Mouse (Mus musculus) embryonic stem cell, embryonic (primary cell): ENCODE results near the gene Sytl1.

Experiments used
- CTCF ChIA-PET, 4 experiments: fragments of 300-600 bp in 2 of 4; fragments of 350-600 bp in 2 of 4; sonication (Branson Sonifier 250); formaldehyde crosslinking; loops; one replicate each; lab custom pipeline; 2022; ENCODE audit warnings: inconsistent platforms in 2 of 4; lab: Charles Lee
- POLR2A ChIA-PET, 4 experiments: fragments of 300-600 bp in 2 of 4; fragments of 350-600 bp in 2 of 4; sonication (Branson Sonifier 250); formaldehyde crosslinking; loops; one replicate each; lab custom pipeline; 2022; ENCODE audit warnings: antibody characterized with exemption in 4 of 4, inconsistent platforms in 1 of 4; lab: Charles Lee

Sytl1 gene

DNA sequence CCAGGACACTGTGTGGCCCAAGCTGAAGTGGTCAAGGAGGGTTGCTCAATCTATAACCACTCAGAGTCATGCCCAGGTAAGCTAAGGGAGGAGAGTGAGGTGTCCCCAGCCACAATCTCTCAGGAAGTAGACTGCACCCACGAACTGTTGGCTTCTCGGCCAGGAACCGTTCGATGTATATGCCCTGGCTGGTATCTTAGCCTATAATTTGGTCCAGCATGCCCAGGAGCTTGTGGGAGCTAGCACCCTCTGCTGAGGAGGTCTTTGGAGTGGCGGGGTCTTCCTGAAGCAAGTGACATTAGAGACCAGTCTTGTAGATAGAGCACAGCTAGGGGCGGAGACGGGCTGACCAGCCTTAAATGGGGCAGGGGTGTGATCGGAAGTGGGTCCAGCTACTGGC, 41.2 kb downstream of the Sytl1 start:
- ChIA-PET POLR2A (interaction anchor here in 3 of 4 experiments (0.5 to 2.1 kb wide), 32 partner anchors 8 to 1013 kb away, joined by 3 to 7 read pairs (median 3); partner anchors contain the start of genes Cd164l2 (in 1 of the 3), Gpr3 (in 1 of the 3), Ppp1r8 (in 1 of the 3) and Slc9a1 (in 1 of the 3)), CTCF (interaction anchor here (0.9 to 4.3 kb wide), 20 partner anchors 9 to 165 kb away, joined by 3 to 21 read pairs (median 4); partner anchors contain the start of gene Cd164l2 (in 1 of the 4))

DNA sequence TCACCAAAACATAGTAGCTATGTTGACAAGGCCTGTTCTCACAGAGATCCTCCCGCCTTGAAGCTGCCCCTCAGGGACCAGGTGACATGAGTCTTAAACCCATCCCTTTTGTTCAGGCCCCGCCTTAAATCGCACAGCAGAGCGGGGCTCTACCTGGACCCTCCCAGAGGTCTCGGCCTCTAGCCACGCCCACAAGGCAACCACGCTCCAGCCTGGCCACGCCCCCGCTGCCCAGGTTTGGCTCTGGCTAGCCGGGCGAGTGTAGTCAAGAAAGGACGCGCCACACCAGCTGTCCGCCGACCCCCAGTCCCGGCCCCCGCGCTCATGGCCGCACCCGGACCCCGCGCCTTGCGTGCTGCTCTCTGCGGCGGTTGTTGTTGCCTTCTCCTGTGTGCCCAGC, 42.3 kb downstream of the Sytl1 start:
- POLR2A ChIA-PET = interaction anchor here (0.5 to 2.1 kb wide), 38 partner anchors 8 to 687 kb away, joined by 3 to 7 read pairs (median 4); partner anchors contain the start of genes Wdtc1 (in 2 of the 4), Atpif1 (in 1 of the 4), Cd164l2 (in 1 of the 4) and Gpr3 (in 1 of the 4)

DNA sequence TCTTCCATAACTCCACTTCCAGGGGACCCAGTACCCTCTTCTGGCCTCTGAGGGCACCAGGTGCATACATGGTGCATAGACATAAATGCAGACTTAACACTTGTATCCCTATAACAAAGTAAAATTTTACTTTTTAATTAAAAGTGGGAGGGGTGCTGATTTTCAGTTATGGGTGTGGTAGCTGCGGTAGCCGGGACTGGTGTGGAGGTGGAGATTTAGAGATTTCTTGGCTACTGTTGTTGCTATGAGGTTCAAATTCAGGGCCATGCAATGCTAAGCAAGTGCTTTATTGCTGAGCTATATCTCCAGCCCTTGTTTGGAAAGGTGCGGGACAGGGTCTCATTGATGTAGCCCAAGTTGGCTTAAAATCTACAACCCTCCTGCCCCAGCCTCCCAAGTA, 44.2 kb downstream of the Sytl1 start:
- POLR2A ChIA-PET = interaction anchor here in 2 of 4 experiments (0.6 to 1.2 kb wide), 4 partner anchors 17 to 684 kb away, joined by 3 to 4 read pairs (median 3); no protein-coding TSS in a partner anchor
- CTCF ChIA-PET = interaction anchor here (0.6 to 1.5 kb wide), 12 partner anchors 10 to 655 kb away, joined by 3 to 5 read pairs (median 4); partner anchors contain the start of gene Fgr (in 1 of the 4)

More for the DNA sequence above, 42.3 kb downstream of the Sytl1 start:
- CTCF ChIA-PET = interaction anchor here (0.5 to 4.3 kb wide), 32 partner anchors 8 to 274 kb away, joined by 3 to 21 read pairs (median 4); partner anchors contain the start of genes Cd164l2 (in 1 of the 4) and Map3k6 (in 1 of the 4)

DNA sequence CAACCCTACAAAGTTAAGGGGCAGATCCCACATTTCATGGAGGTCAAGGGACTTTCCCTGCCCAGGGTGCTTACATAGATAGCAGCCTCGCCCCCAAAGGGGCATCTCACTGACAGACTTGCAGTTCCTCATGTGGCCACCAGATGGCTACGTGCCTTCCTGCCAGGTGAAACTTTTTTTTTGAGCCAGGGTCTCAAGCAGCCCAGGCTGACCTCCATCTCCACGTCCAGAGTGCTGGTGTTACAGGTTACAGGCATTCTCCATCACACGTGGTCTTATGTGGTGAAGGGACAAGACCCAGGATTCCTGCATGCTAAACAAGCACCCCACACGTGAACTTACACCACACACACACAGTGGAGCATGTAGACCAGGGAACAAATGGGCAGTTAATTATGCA, 45.3 kb downstream of the Sytl1 start:
- CTCF ChIA-PET = interaction anchor here in 3 of 4 experiments (0.8 to 1.5 kb wide), 10 partner anchors 9 to 209 kb away, joined by 3 to 5 read pairs (median 4); no protein-coding TSS in a partner anchor
- POLR2A ChIA-PET = no interaction called here

DNA sequence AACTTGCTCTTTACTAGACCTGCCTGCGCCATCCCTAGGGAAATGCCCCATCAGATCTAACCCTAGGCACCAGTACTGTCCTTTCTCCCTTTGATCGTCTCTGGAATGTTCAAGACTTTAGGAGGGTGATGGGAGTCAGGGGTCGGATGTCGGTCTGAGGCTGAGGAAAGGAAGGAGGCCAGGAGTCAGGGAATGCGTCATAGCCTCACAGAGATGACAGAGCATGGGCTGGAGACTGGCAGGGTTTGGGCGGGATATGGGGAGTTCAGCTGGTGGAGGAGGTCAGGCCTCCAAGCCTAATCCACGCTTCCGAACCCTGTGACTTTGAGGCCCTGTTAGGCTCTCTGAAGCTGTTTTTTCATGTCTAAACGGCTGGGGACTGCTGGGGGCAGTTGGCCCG, 49.3 kb downstream of the Sytl1 start:
- CTCF ChIA-PET = interaction anchor here (0.5 to 1.5 kb wide), 25 partner anchors 7 to 803 kb away, joined by 3 to 9 read pairs (median 4); partner anchors contain the start of genes Ahdc1 (in 1 of the 4) and Map3k6 (in 1 of the 4)
- POLR2A ChIA-PET = interaction anchor here in 3 of 4 experiments (0.5 to 3.5 kb wide), 22 partner anchors 8 to 279 kb away, joined by 3 to 20 read pairs (median 3); partner anchors contain the start of genes Slc9a1 (in 2 of the 3), Map3k6 (in 1 of the 3) and Wdtc1 (in 1 of the 3)

DNA sequence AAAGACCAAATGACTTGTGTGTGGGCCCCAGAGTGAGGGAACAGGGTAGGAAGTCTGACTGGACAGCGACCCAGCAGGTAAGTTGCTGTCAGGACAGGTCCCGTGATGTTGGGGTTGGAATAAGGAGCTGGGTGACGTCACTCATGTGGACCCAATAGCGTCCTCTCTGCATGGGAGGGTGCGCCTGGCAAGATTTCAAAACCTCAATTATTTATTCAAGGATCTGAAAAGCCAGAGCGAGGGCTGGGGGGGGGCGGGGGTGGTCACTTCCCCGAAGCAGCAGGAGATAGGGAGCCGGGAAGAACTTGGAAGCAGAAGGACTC, 49.7 kb downstream of the Sytl1 start:
- CTCF ChIA-PET = interaction anchor here (0.5 to 1.5 kb wide), 27 partner anchors 8 to 803 kb away, joined by 3 to 9 read pairs (median 4); partner anchors contain the start of genes Ahdc1 (in 1 of the 4) and Map3k6 (in 1 of the 4)
- POLR2A ChIA-PET = interaction anchor here in 3 of 4 experiments (0.5 to 3.5 kb wide), 28 partner anchors 8 to 279 kb away, joined by 3 to 20 read pairs (median 3); partner anchors contain the start of genes Slc9a1 (in 2 of the 3), Map3k6 (in 1 of the 3), Tent5b (in 1 of the 3) and Tmem222 (in 1 of the 3)

DNA sequence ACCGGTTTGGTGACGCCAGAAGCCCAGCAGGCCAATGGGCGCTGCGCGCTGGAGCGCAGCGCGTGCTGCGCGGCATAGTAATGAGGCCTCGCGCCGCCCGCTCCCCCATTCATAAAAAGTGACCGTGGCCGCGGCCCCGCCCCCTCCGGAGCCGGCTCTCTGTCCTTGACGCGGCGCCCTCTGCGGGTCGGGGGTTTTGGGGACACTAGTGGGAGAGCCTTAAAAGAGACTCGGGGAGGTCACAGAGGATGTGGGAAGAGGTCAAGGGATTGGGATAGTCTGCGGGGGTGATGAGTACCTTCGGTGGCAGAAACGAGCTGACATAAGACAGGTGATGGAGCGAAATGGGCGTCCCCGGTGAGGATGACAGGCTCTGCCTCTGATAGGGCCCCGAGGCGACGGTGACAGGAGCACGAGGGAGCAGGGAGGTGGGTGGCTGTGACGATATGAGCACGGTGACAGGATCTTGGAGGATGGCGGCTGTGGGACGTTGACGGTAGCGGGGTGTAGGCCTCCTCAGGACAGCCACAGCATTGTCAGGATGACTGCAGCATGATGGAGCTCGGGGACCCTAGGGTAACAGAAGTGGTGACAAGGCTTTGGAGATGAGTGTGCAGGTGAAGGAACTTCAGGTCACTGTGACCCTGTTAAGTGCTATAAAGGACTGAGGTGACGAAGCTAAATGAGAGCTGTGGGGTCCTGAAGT, 50.2 kb downstream of the Sytl1 start:
- ChIA-PET POLR2A (interaction anchor here in 3 of 4 experiments (0.6 to 3.5 kb wide), 24 partner anchors 8 to 278 kb away, joined by 3 to 20 read pairs (median 3); partner anchors contain the start of genes Map3k6 (in 1 of the 3), Slc9a1 (in 1 of the 3), Tent5b (in 1 of the 3) and Tmem222 (in 1 of the 3)), CTCF (interaction anchor here in 3 of 4 experiments (0.5 to 1.5 kb wide), 25 partner anchors 8 to 271 kb away, joined by 3 to 9 read pairs (median 4); partner anchors contain the start of genes Ahdc1 (in 1 of the 3) and Map3k6 (in 1 of the 3))

DNA sequence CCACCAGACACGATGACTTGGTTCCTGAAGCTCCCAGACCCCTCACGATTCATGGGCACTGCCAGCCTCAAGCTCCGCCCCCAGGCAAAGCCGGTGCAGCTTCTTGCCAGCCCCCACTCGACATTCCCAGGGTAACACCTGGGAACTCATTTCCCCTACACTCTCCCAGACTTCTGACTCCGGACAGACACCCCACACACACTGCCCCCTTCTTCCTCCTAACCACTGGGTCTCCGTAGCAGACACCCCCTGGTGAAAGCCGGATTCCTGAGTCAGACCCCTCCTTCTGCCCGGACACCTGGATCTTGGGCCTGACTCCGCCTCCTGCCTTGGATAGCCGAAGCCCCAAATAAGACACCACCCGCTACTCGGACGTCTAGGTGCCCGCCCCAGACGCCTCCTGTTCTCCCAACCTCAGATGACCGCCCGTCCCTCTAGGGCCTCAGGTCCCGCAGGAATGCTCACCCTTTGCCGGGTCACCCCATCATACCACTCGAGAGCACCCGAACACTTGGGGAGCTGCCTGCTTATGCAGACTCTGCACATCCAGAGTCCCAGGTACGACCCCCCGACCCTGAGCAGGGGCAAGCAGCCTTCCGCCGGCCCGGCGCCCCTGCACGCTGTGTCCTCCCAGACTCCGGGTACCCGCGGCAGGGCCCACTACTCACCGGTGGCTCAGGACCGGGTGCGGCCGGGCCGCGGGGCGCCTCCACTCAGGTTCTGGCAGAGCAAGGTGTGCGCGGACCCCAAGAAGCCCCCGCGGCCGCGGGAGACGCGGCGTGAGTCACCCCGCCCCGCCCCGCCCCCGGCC, 51.0 kb downstream of the Sytl1 start, which contains the start of the genes Cd164l2 and Gpr3:
Gene Cd164l2 (plus strand): TSS at position 381 of the 811 bp plus-strand sequence.
Gene Gpr3 (minus strand): TSS at position 786 of the 811 bp plus-strand sequence.
- ChIA-PET POLR2A (interaction anchor here in 3 of 4 experiments (0.9 to 3.5 kb wide), 15 partner anchors 9 to 268 kb away, joined by 3 to 20 read pairs (median 3); partner anchors contain the start of genes Tent5b (in 1 of the 3) and Wdtc1 (in 1 of the 3)), CTCF (interaction anchor here in 3 of 4 experiments (0.7 to 2.8 kb wide), 15 partner anchors 9 to 90 kb away, joined by 3 to 14 read pairs (median 4); no protein-coding TSS in a partner anchor)

DNA sequence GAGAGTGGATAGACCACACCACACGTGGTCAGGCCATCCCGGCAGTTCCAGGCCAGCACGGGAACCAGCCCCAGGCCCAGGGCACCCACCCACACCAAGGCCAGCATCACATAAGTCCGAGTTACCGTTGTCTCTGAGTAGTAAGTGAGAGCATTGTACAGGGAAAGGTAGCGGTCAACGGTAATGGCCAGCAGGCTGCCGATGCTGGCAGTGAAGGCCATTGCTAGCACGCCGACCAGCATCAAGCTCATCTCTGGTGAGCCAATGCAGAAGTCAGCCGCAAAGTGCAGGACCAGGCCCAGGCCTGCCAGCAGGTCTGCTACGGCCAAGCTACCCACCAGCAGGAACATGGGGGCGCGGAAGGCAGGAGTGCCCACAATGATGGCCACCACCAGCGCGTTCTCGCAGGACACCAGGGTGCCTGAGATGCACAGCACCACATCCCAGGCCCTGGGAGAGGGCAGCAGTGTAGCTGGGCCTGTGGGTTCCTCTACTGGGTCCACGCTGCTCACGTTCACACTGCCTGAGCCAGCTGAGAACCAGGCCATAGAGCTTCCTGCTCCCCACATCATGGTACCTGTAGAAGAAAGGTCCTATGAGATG, 52.0 kb downstream of the Sytl1 start:
- CTCF ChIA-PET = interaction anchor here (0.6 to 2.8 kb wide), 13 partner anchors 9 to 91 kb away, joined by 3 to 14 read pairs (median 4); no protein-coding TSS in a partner anchor
- POLR2A ChIA-PET = interaction anchor here (0.6 to 3.5 kb wide), 13 partner anchors 10 to 348 kb away, joined by 3 to 20 read pairs (median 3); no protein-coding TSS in a partner anchor

DNA sequence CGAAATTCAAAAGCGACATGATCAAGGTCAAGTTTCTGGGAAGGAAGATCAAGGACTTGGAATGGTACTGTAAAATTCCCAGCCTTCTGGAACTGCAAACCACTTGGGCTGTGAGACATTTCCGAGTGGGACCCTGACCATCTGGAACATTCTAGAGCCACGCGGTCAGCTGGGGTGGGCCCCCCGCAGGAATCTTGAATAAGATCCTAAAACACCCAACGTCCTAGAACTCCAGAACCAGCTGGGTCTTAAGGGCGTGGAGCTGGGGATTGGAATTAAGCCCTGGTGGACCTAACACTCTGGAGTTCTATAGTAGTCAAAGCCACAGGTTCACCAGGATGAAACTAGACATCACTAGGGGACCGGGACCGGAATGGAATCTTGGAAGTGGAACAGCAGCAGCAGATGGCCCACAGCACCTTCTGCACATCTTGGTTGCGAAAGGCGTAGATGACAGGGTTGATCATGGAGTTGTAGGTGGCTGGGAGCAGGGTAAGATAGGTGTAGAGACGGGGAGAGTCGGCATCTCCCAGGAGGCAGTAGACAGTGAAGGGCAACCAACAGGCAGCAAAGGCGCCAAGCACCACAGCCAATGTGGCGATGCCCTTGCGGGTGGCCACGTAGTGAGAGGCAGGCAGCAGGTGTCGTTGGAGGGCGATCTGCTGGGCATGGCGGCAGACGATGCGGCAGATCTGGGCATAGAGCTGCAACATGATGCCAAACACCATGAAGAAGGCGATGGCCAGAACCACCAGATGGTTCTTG, 52.7 kb downstream of the Sytl1 start:
- ChIA-PET POLR2A (interaction anchor here (0.5 to 3.5 kb wide), 12 partner anchors 9 to 347 kb away, joined by 3 to 20 read pairs (median 4); no protein-coding TSS in a partner anchor), CTCF (interaction anchor here (0.5 to 2.8 kb wide), 13 partner anchors 9 to 225 kb away, joined by 3 to 15 read pairs (median 5); no protein-coding TSS in a partner anchor)

DNA sequence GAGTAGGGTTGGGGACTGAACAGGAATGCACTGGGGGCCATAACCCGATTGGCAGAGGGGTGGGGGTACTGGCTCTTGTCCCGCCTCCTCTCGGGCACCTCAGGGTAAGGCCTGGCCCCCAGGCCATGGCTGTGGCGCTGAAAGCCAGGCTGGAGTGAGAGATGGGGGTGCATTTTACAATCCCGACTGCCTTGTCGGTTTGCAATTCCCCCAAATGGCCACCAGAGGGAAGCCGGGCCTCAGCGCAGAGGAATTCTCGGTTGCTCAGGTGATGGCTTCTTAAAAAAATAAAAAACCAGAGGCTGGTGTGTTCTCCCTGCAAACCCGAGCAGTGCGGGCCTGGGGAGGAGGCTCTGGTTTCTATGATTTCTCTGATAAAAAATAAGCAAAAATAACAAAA, 53.5 kb downstream of the Sytl1 start:
- POLR2A ChIA-PET = interaction anchor here in 3 of 4 experiments (0.8 to 3.0 kb wide), 10 partner anchors 10 to 299 kb away, joined by 3 to 16 read pairs (median 3); partner anchors contain the start of genes Slc9a1 (in 1 of the 3) and Wdtc1 (in 1 of the 3)
- CTCF ChIA-PET = interaction anchor here (0.6 to 2.8 kb wide), 8 partner anchors 8 to 88 kb away, joined by 3 to 15 read pairs (median 6); no protein-coding TSS in a partner anchor

DNA sequence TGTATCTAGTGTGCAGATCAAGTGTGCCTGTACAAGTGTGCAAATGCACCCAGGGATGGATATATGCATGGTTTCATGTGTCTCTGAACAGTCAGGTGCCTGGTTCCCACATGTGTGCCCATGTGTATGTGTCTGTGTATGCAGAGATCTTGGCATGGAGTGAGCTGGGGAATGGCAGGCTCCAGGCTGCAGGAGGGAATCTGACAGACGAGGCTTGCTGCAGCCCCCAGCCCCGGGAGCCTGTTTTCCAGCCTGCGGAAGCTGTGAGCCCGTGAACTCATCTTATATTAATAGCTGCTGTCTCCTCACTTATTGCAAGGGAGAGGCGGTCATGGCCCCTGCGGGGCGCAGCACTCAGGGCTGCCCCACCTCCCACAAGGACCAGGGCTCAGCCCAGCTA, 58.5 kb downstream of the Sytl1 start:
- POLR2A ChIA-PET = interaction anchor here (0.6 to 2.1 kb wide), 7 partner anchors 18 to 149 kb away, joined by 3 to 9 read pairs (median 3); partner anchors contain the start of gene Wdtc1 (in 2 of the 4)
- CTCF ChIA-PET = interaction anchor here in 1 of 4 experiments (0.7 kb wide), 1 partner anchor 69 kb away, joined by 4 read pairs; no protein-coding TSS in a partner anchor

DNA sequence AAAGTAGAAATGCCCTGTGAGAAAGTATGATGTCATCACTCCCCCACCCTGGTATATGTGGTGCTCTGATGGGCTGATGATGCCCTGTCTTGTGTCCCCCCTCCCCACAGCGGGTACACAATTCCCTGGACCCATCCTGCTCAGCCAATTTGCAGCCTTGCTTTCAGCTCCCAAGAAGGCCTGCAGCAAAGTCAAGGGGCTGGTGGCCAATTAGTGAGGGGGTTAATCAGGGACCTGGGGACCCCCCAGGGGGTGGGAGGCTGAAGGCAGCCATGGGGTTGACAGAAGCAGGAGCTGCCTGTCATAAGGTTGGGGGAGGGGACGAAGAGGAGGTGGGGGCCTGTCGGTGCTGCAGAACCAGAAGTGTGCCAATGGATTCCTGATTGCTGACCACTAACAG, 59.3 kb downstream of the Sytl1 start:
- ChIA-PET POLR2A (interaction anchor here in 1 of 4 experiments (0.7 to 2.1 kb wide), 2 partner anchors 27 to 105 kb away, joined by 6 to 9 read pairs; no protein-coding TSS in a partner anchor), CTCF (no interaction called here)
